Comparison of ENCODE assay signal across 16 mouse cellular contexts in genomic region chr1:75122211-75122610, GRCm38 (mm10). TPM values are rescaled to one million over a fixed set of nuclear protein-coding genes. Genes with fewer than 3 reads are reported as not detected.
A peak's percentile ranks its signal among the peaks of the same experiment; 100 is the strongest.
DNase-seq lines count a peak whose midpoint lies in the region; ATAC-seq and TF ChIP-seq lines count a peak whose summit lies in the region.
"Had no signal": no experiment of that assay in that cellular context is flagged by ENCODE, and none has a peak within 500 bp of the region (broad histone marks: within the 10 kb centered on the region; RNA-seq: fewer than 3 reads in every experiment).

No protein-coding gene starts in this region.

- DNase-seq in kidney, postnatal 0 days (ENCODE audit: low spot score), result no peak
- DNase-seq in retina, embryonic 14.5 days (ENCODE audit: low spot score), result peak; percentile 18
- DNase-seq in retina, postnatal 1 day, result no peak
- peak; percentile 21 for DNase-seq in R1 (ENCODE audit: low read depth, low spot score)
- peak; percentile 57 for DNase-seq in thymus, postnatal 25 days
- no peak for DNase-seq in right cerebral cortex, adult 18-20 months
- DNase-seq: adrenal gland, postnatal 25 days; cerebellum, postnatal 14 days; gastrocnemius, postnatal 36 days; midbrain, embryonic 14.5 days; spleen, adult 18-20 months had no signal

- no peak for ATAC-seq in kidney, postnatal 0 days (replicated peaks; ENCODE audit: low FRiP score, low read depth)
- no peak for ATAC-seq in kidney, embryonic 14.5 days (ENCODE audit: low FRiP score, low TSS enrichment)
- ATAC-seq in heart, embryonic 12.5 days (ENCODE audit: insufficient number of reproducible peaks, low FRiP score), result no peak

- no peak overlapping the region for H3K27ac ChIP-seq in kidney, postnatal 0 days
- no peak overlapping the region for H3K27ac ChIP-seq in kidney, embryonic 14.5 days (ENCODE audit: low read depth, low read length)
- H3K27ac ChIP-seq in heart, embryonic 12.5 days (ENCODE audit: poor library complexity, severe bottlenecking), result no peak overlapping the region
- H3K27ac ChIP-seq: hindbrain, embryonic 14.5 days; limb, embryonic 10.5 days; neural tube, embryonic 12.5 days had no signal

- 93% methylated on average over 3 of the region's 3 CpGs for WGBS in kidney, postnatal 0 days
- 77% methylated on average over 3 of the region's 3 CpGs for WGBS in kidney, embryonic 14.5 days
- WGBS in heart, embryonic 12.5 days, result 80% methylated on average over 3 of the region's 3 CpGs

- TF ChIP-seq CTCF in kidney, postnatal 0 days (IDR thresholded peaks at IDR 0.05; ENCODE audit: low read depth), result peak; percentile 27; the same call in 1 of the 2 replicates

- H3K27me3 ChIP-seq in kidney, postnatal 0 days (ENCODE audit: insufficient read depth, low read length), result no peaks in the 10 kb centered on the region
- no peaks in the 10 kb centered on the region for H3K27me3 ChIP-seq in kidney, embryonic 14.5 days (ENCODE audit: control insufficient read depth, insufficient read depth, low read length)
- H3K27me3 ChIP-seq in heart, embryonic 12.5 days (replicated peaks), result no peaks in the 10 kb centered on the region
- H3K27me3 ChIP-seq: neural tube, embryonic 12.5 days had no signal

- no peaks in the 10 kb centered on the region for H3K9me3 ChIP-seq in kidney, postnatal 0 days (replicated peaks; ENCODE audit: low read length)
- H3K9me3 ChIP-seq in kidney, embryonic 14.5 days (ENCODE audit: control insufficient read depth, low read length), result no peaks in the 10 kb centered on the region
- no peaks in the 10 kb centered on the region for H3K9me3 ChIP-seq in heart, embryonic 12.5 days (replicated peaks)
- H3K9me3 ChIP-seq: limb, embryonic 10.5 days; neural tube, embryonic 12.5 days had no signal

- H3K36me3 ChIP-seq in kidney, postnatal 0 days (ENCODE audit: insufficient read depth, low read length), result no peaks in the 10 kb centered on the region
- no peaks in the 10 kb centered on the region for H3K36me3 ChIP-seq in kidney, embryonic 14.5 days (ENCODE audit: control insufficient read depth, insufficient read depth, low read length)
- no peaks in the 10 kb centered on the region for H3K36me3 ChIP-seq in heart, embryonic 12.5 days
- H3K36me3 ChIP-seq: limb, embryonic 10.5 days; neural tube, embryonic 12.5 days had no signal

- no peak overlapping the region for H3K9ac ChIP-seq in kidney, postnatal 0 days (ENCODE audit: low read depth, low read length)
- no peak overlapping the region for H3K9ac ChIP-seq in kidney, embryonic 14.5 days (ENCODE audit: low read depth, low read length)
- H3K9ac ChIP-seq in heart, embryonic 12.5 days, result no peak overlapping the region
- H3K9ac ChIP-seq: hindbrain, embryonic 14.5 days; neural tube, embryonic 12.5 days had no signal

- no peak overlapping the region for H3K4me2 ChIP-seq in kidney, postnatal 0 days (ENCODE audit: low read length)
- H3K4me2 ChIP-seq in kidney, embryonic 14.5 days (replicated peaks; ENCODE audit: low read depth, low read length), result no peak overlapping the region
- H3K4me2 ChIP-seq in heart, embryonic 12.5 days, result no peak overlapping the region
- H3K4me2 ChIP-seq: hindbrain, embryonic 14.5 days; neural tube, embryonic 12.5 days had no signal

- H3K4me3 ChIP-seq in kidney, postnatal 0 days (replicated peaks; ENCODE audit: low read depth, low read length), result no peak overlapping the region
- H3K4me3 ChIP-seq in kidney, embryonic 14.5 days (ENCODE audit: low read length), result no peak overlapping the region
- H3K4me3 ChIP-seq in heart, embryonic 12.5 days, result no peak overlapping the region
- H3K4me3 ChIP-seq: limb, embryonic 10.5 days; neural tube, embryonic 12.5 days had no signal

- 0 out of 2 replicates have a peak, but pooled peaks cover 3% of the 10 kb centered on the region for H3K4me1 ChIP-seq in kidney, postnatal 0 days (replicated peaks; ENCODE audit: insufficient read depth, low read length)
- H3K4me1 ChIP-seq in kidney, embryonic 14.5 days (ENCODE audit: control insufficient read depth, insufficient read depth, low read length), result no peaks in the 10 kb centered on the region
- H3K4me1 ChIP-seq in heart, embryonic 12.5 days (replicated peaks), result peaks cover 9% of the 10 kb centered on the region

RNA-seq across cellular contexts. Expression of gene Nhej1, which starts 2.8 kb away (rescaled TPM):
- polyA plus RNA-seq in kidney, postnatal 0 days (2015; fragmentation: Nextera tagmentation; extraction: Ambion mirVana), result 10.5 and 11.0 TPM in 2 replicates
- polyA plus RNA-seq in kidney, embryonic 14.5 days (2014; fragmentation: Nextera tagmentation; extraction: Ambion mirVana), result 9.7 and 10.7 TPM in 2 replicates
- polyA plus RNA-seq in heart, embryonic 12.5 days (2016; fragmentation: Nextera tagmentation; extraction: Ambion mirVana), result 6.0 and 6.9 TPM in 2 replicates

RNA-seq across cellular contexts. Expression of gene Slc23a3, which starts 11.5 kb away (rescaled TPM):
- polyA plus RNA-seq in kidney, postnatal 0 days (2015; fragmentation: Nextera tagmentation; extraction: Ambion mirVana), result 9.8 and 11.3 TPM in 2 replicates
- polyA plus RNA-seq in kidney, embryonic 14.5 days (2014; fragmentation: Nextera tagmentation; extraction: Ambion mirVana), result 0.84 and 2.4 TPM in 2 replicates
- 0.21 and 0.22 TPM in 2 replicates for polyA plus RNA-seq in heart, embryonic 12.5 days (2016; fragmentation: Nextera tagmentation; extraction: Ambion mirVana)
- polyA plus RNA-seq: hindbrain, embryonic 14.5 days; limb, embryonic 10.5 days; midbrain, embryonic 14.5 days; neural tube, embryonic 12.5 days had no signal

RNA-seq across cellular contexts. Expression of gene Cnppd1, which starts 20.3 kb away (rescaled TPM):
- 47.2 and 52.2 TPM in 2 replicates for polyA plus RNA-seq in kidney, postnatal 0 days (2015; fragmentation: Nextera tagmentation; extraction: Ambion mirVana)
- 25.8 and 35.7 TPM in 2 replicates for polyA plus RNA-seq in kidney, embryonic 14.5 days (2014; fragmentation: Nextera tagmentation; extraction: Ambion mirVana)
- polyA plus RNA-seq in heart, embryonic 12.5 days (2016; fragmentation: Nextera tagmentation; extraction: Ambion mirVana), result 39.9 and 41.1 TPM in 2 replicates

RNA-seq across cellular contexts. Expression of gene Retreg2, which starts 20.4 kb away (rescaled TPM):
- polyA plus RNA-seq in kidney, postnatal 0 days (2015; fragmentation: Nextera tagmentation; extraction: Ambion mirVana), result 47.8 and 52.0 TPM in 2 replicates
- 36.6 and 56.0 TPM in 2 replicates for polyA plus RNA-seq in kidney, embryonic 14.5 days (2014; fragmentation: Nextera tagmentation; extraction: Ambion mirVana)
- 36.3 and 40.5 TPM in 2 replicates for polyA plus RNA-seq in heart, embryonic 12.5 days (2016; fragmentation: Nextera tagmentation; extraction: Ambion mirVana)

RNA-seq across cellular contexts. Expression of gene Zfand2b, which starts 46.2 kb away (rescaled TPM):
- 43.2 and 47.7 TPM in 2 replicates for polyA plus RNA-seq in kidney, postnatal 0 days (2015; fragmentation: Nextera tagmentation; extraction: Ambion mirVana)
- polyA plus RNA-seq in kidney, embryonic 14.5 days (2014; fragmentation: Nextera tagmentation; extraction: Ambion mirVana), result 39.6 and 40.0 TPM in 2 replicates
- 26.1 and 26.7 TPM in 2 replicates for polyA plus RNA-seq in heart, embryonic 12.5 days (2016; fragmentation: Nextera tagmentation; extraction: Ambion mirVana)

Comparison
In these comparisons a context has a peak if more than half of its experiments do, and no peak if none do; other contexts are left out.
1. DNase-seq: peak in retina, embryonic 14.5 days (single experiment), R1 (single experiment) and thymus, postnatal 25 days (single experiment); none in kidney, postnatal 0 days (single experiment), retina, postnatal 1 day (single experiment) and right cerebral cortex, adult 18-20 months (single experiment).